Mouse (Mus musculus) bone marrow, adult 2 months (tissue): ENCODE results near the gene Ube2m. TPM values are rescaled to one million over a fixed set of nuclear protein-coding genes. Genes with fewer than 3 reads are reported as not detected.

Experiments
- H3K27ac ChIP-seq: fragments of 200-500 bp; 2 replicates; pipeline ENCODE4 v1.5.1; 2012; ENCODE audit warnings: low read depth, mild to moderate bottlenecking, control low read depth, inconsistent platforms, low read length; ENCODE audit not compliant: control insufficient read depth, poor library complexity, insufficient read depth
- H3K4me1 ChIP-seq: fragments of 200-500 bp; 2 replicates; pipeline ENCODE4 v1.6.1; 2011; ENCODE audit warnings: low read length; ENCODE audit not compliant: control insufficient read depth, insufficient read depth
- H3K4me3 ChIP-seq: fragments of 200-500 bp; replicated peaks from 2 replicates; pipeline ENCODE3; 2011; ENCODE audit warnings: mild to moderate bottlenecking, low read depth, low read length, control low read depth; ENCODE audit not compliant: control insufficient read depth
- CTCF ChIP-seq: fragments of 200-500 bp; IDR thresholded peaks from 2 replicates; pipeline ENCODE4 v1.5.1; 2011; ENCODE audit warnings: low read length, control low read depth; ENCODE audit not compliant: control insufficient read depth, insufficient read depth
- POLR2A ChIP-seq: fragments of 200-500 bp; IDR thresholded peaks from 2 replicates; pipeline ENCODE4 v1.6.1; 2011; ENCODE audit warnings: low read depth, mild to moderate bottlenecking, control low read depth, low read length, borderline replicate concordance; ENCODE audit not compliant: control insufficient read depth
- WGBS: fragments of 180-500 bp; shearing (Covaris S2); methylation state at CpG from one replicate; pipeline ENCODE4 v1.1.7; 2018; 5-methylcytosine and 5-hydroxymethylcytosine counted together
- polyA plus RNA-seq: library from polyadenylated mRNA; stranded (reverse); fragments of >200 nt; gene quantifications from 2 replicates; pipeline ENCODE4 v1.2.4, GENCODE M21; 2011; ENCODE audit warnings: low replicate concordance; ENCODE audit not compliant: missing spikeins, insufficient read depth, insufficient read length

Gene Ube2m
- polyA plus RNA-seq, 1 experiment: 135 TPM

GRCm38 (mm10) chr7:13038621-13039169 is 620 bp upstream of the Ube2m start:
- Histone ChIP-seq H3K4me1 (peaks cover 12% of the 10 kb centered on the region), H3K4me3 (peak overlapping the region; percentile 79), H3K27ac (peak overlapping the region; percentile 100)
- 4% methylated on average over 15 of the region's 15 CpGs for WGBS
- TF ChIP-seq POLR2A: no peak
- TF ChIP-seq CTCF: no peak

GRCm38 (mm10) chr7:13037366-13037765 is 709 bp downstream of the Ube2m start:
- peak overlapping the region; percentile 100 for H3K27ac ChIP-seq
- TF ChIP-seq POLR2A: no peak
- TF ChIP-seq CTCF: no peak
- H3K4me1 ChIP-seq: peaks cover 7% of the 10 kb centered on the region; the same call in 1 of the 2 replicates
- under 1% methylated on average over 32 of the region's 33 CpGs for WGBS
- H3K4me3 ChIP-seq: peak overlapping the region; percentile 79

- peaks cover 7% of the 10 kb centered on the region; the same call in 1 of the 2 replicates for H3K4me1 ChIP-seq
- TF ChIP-seq POLR2A: no peak
- no peak for TF ChIP-seq CTCF
- H3K27ac ChIP-seq: no peak overlapping the region
- peak overlapping the region; percentile 79 for H3K4me3 ChIP-seq
- 36% methylated on average over 4 of the region's 4 CpGs for WGBS
These were observed 1.3 kb downstream of the Ube2m start for GRCm38 (mm10) chr7:13036806-13037205.

GRCm38 (mm10) chr7:13035211-13035855 is 2.7 kb downstream of the Ube2m start:
- H3K4me3 ChIP-seq: no peak overlapping the region
- peaks cover 7% of the 10 kb centered on the region; the same call in 1 of the 2 replicates for H3K4me1 ChIP-seq
- H3K27ac ChIP-seq: no peak overlapping the region
- TF ChIP-seq CTCF: no peak
- 77% methylated on average over 17 of the region's 17 CpGs for WGBS

- no peak for TF ChIP-seq CTCF
- TF ChIP-seq POLR2A: peak; percentile 89
- peaks cover 7% of the 10 kb centered on the region; the same call in 1 of the 2 replicates for H3K4me1 ChIP-seq
- peak within 1 kb of the TSS; percentile 90 for H3K4me3 ChIP-seq
- H3K27ac ChIP-seq: peak within 1 kb of the TSS; percentile 90
- under 1% methylated on average over 45 of the region's 45 CpGs for WGBS
These were observed 3.7 kb downstream of the Ube2m start, which contains the start of gene Chmp2a for GRCm38 (mm10) chr7:13034148-13034977. Gene Chmp2a (minus strand): TSS chr7:13034807.

- Histone ChIP-seq H3K4me1 (peaks cover 3% of the 10 kb centered on the region; the same call in 1 of the 2 replicates), H3K27ac (peak overlapping the region; percentile 90), H3K4me3 (peak overlapping the region; percentile 90)
- WGBS: 40% methylated on average over 13 of the region's 13 CpGs
- no peak for TF ChIP-seq POLR2A
- TF ChIP-seq CTCF: no peak
These were observed 4.5 kb downstream of the Ube2m start for GRCm38 (mm10) chr7:13033451-13034147.

GRCm38 (mm10) chr7:13032541-13032940 is 5.5 kb downstream of the Ube2m start:
- no peak overlapping the region for H3K27ac ChIP-seq
- TF ChIP-seq CTCF: no peak
- 89% methylated on average over 7 of the region's 7 CpGs for WGBS
- H3K4me3 ChIP-seq: no peak overlapping the region
- peaks cover 3% of the 10 kb centered on the region; the same call in 1 of the 2 replicates for H3K4me1 ChIP-seq

GRCm38 (mm10) chr7:13031983-13032382 is 6.1 kb downstream of the Ube2m start:
- H3K4me1 ChIP-seq: peaks cover 3% of the 10 kb centered on the region; the same call in 1 of the 2 replicates
- no peak overlapping the region for H3K4me3 ChIP-seq
- TF ChIP-seq POLR2A (no peak), CTCF (no peak)
- H3K27ac ChIP-seq: no peak overlapping the region
- WGBS: 83% methylated on average over 2 of the region's 2 CpGs
